Mouse (Mus musculus): ENCODE measurements around the gene H2-DMa. TPM values are rescaled to one million over a fixed set of nuclear protein-coding genes. Genes with fewer than 3 reads are reported as not detected.

The H2-DMa gene
- total RNA-seq, 2 experiments from 2014 or later = 17.2 to 20.4 TPM

DNA sequence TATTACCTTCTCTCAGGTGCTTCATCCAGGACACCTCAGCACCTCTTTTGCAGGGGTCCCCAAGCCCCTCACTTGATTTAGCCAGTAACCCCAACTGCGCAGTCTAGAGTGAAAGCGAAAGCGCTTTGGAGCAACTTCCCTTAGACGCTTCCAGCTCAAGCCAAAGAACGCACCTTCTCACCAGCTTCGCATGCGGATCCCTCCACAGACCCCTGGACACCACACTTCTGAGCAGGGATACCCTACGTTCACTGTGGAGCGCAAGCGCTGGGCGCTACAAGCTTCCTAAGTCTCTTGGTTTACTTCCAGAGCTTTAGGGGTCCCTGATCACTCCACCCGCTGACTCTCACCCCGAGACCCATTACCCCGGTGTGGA is 67.5 kb downstream of the H2-DMa start:
- no peak; the same call in 1 of the 2 replicates for ATAC-seq (replicated peaks; ENCODE audit: low FRiP score, poor library complexity, severe bottlenecking)

DNA sequence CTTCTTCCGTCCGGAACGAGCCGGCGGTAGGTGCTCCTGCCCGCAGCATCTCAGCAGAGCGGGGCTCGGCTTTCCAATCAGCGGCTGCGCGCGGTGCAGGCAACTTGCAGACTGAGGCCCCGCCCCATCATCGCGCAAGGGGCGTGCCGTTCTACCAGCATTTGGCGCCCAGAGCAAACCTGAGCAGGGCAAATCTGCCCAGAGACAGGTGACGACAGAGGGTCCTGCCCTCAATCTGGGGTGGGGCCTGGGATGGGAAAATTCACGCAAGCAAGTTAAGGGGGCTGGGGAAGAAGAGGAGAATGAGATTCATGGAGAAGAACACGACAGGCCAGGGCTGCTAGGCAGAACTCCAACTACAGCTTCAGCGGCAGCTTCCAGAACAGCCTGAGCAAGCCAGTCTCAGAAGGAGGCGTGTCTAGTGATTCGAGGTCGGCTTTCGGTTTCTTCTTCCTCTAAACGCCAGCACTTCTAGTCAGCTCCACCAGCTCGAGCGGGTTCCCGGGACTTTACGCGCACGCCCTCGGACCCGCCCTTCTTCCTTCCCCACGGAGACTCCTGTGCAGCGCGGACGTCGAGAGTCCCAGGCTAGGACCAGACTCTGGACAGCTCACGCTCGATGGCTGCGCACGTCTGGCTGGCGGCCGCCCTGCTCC is 68.0 kb downstream of the H2-DMa start, which contains the start of the genes Tap1 and Psmb9:
Tap1 (plus strand) TSS at position 293 of the 656 bp plus-strand sequence.
Psmb9 (minus strand) TSS at position 504 of the 656 bp plus-strand sequence.
- peak; percentile 90 for ATAC-seq (replicated peaks; ENCODE audit: low FRiP score, poor library complexity, severe bottlenecking)

- peak; percentile 73 for ATAC-seq (replicated peaks; ENCODE audit: low FRiP score, poor library complexity, severe bottlenecking)
These were observed 68.7 kb downstream of the H2-DMa start for GRCm38 (mm10) chr17:34188010-34188409.

Other genes with a start within 250 kb of the H2-DMa start
Only the 30 nearest of the 32 such genes appear.
- 89.3 and 150 TPM in 2 replicates for gene Kifc1, start 228.9 kb upstream of the H2-DMa start, total RNA-seq (2015; ENCODE audit: low replicate concordance)
- 479 and 506 TPM in 2 replicates for gene Kifc1, start 228.9 kb upstream of the H2-DMa start, total RNA-seq (2017; ENCODE audit: low replicate concordance)
- not detected in 2 replicates for gene Platr17, start 214.4 kb upstream of the H2-DMa start, total RNA-seq (2015; ENCODE audit: low replicate concordance)
- not detected in 2 replicates for gene Platr17, start 214.4 kb upstream of the H2-DMa start, total RNA-seq (2017; ENCODE audit: low replicate concordance)
- 18.0 and 23.9 TPM in 2 replicates for gene Daxx, start 210.1 kb upstream of the H2-DMa start, total RNA-seq (2015; ENCODE audit: low replicate concordance)
- gene Daxx, start 210.1 kb upstream of the H2-DMa start, total RNA-seq (2017; ENCODE audit: low replicate concordance) = 23.4 and 29.3 TPM in 2 replicates
- gene Tapbp, start 203.6 kb upstream of the H2-DMa start, total RNA-seq (2015; ENCODE audit: low replicate concordance) = 86.1 and 88.4 TPM in 2 replicates
- gene Tapbp, start 203.6 kb upstream of the H2-DMa start, total RNA-seq (2017; ENCODE audit: low replicate concordance) = 88.8 and 97.2 TPM in 2 replicates
- gene Zbtb22, start 203.6 kb upstream of the H2-DMa start, total RNA-seq (2015; ENCODE audit: low replicate concordance) = 11.7 and 23.8 TPM in 2 replicates
- gene Zbtb22, start 203.6 kb upstream of the H2-DMa start, total RNA-seq (2017; ENCODE audit: low replicate concordance) = 20.3 and 28.8 TPM in 2 replicates
- 8.6 and 13.4 TPM in 2 replicates for gene Rgl2, start 190.0 kb upstream of the H2-DMa start, total RNA-seq (2015; ENCODE audit: low replicate concordance)
- 11.3 and 29.0 TPM in 2 replicates for gene Rgl2, start 190.0 kb upstream of the H2-DMa start, total RNA-seq (2017; ENCODE audit: low replicate concordance)
- 52.0 and 68.1 TPM in 2 replicates for gene Pfdn6, start 179.2 kb upstream of the H2-DMa start, total RNA-seq (2015; ENCODE audit: low replicate concordance)
- gene Pfdn6, start 179.2 kb upstream of the H2-DMa start, total RNA-seq (2017; ENCODE audit: low replicate concordance) = 40.0 and 109 TPM in 2 replicates
- gene Wdr46, start 178.9 kb upstream of the H2-DMa start, total RNA-seq (2015; ENCODE audit: low replicate concordance) = 3.6 and 11.3 TPM in 2 replicates
- 4.6 and 8.2 TPM in 2 replicates for gene Wdr46, start 178.9 kb upstream of the H2-DMa start, total RNA-seq (2017; ENCODE audit: low replicate concordance)
- not detected in 2 replicates for gene B3galt4, start 168.1 kb upstream of the H2-DMa start, total RNA-seq (2015; ENCODE audit: low replicate concordance)
- gene B3galt4, start 168.1 kb upstream of the H2-DMa start, total RNA-seq (2017; ENCODE audit: low replicate concordance) = 0.26 and 2.8 TPM in 2 replicates
- 8.0 and 18.4 TPM in 2 replicates for gene Vps52, start 163.7 kb upstream of the H2-DMa start, total RNA-seq (2015; ENCODE audit: low replicate concordance)
- 11.5 and 17.8 TPM in 2 replicates for gene Vps52, start 163.7 kb upstream of the H2-DMa start, total RNA-seq (2017; ENCODE audit: low replicate concordance)
- gene Rps18, start 163.5 kb upstream of the H2-DMa start, total RNA-seq (2015; ENCODE audit: low replicate concordance) = 779 and 808 TPM in 2 replicates
- gene Rps18, start 163.5 kb upstream of the H2-DMa start, total RNA-seq (2017; ENCODE audit: low replicate concordance) = 194 and 380 TPM in 2 replicates
- gene H2-K1, start 119.2 kb upstream of the H2-DMa start, total RNA-seq (2015; ENCODE audit: low replicate concordance) = 315 and 400 TPM in 2 replicates
- 167 and 182 TPM in 2 replicates for gene H2-K1, start 119.2 kb upstream of the H2-DMa start, total RNA-seq (2017; ENCODE audit: low replicate concordance)
- gene Ring1, start 94.9 kb upstream of the H2-DMa start, total RNA-seq (2015; ENCODE audit: low replicate concordance) = 1.3 and 2.5 TPM in 2 replicates
- 1.9 and 2.0 TPM in 2 replicates for gene Ring1, start 94.9 kb upstream of the H2-DMa start, total RNA-seq (2017; ENCODE audit: low replicate concordance)
- 40.4 and 50.3 TPM in 2 replicates for gene H2-Ke6, start 91.5 kb upstream of the H2-DMa start, total RNA-seq (2015; ENCODE audit: low replicate concordance)
- 10.8 and 14.9 TPM in 2 replicates for gene H2-Ke6, start 91.5 kb upstream of the H2-DMa start, total RNA-seq (2017; ENCODE audit: low replicate concordance)
- 2.5 and 8.6 TPM in 2 replicates for gene Slc39a7, start 87.9 kb upstream of the H2-DMa start, total RNA-seq (2015; ENCODE audit: low replicate concordance)
- 18.9 and 20.7 TPM in 2 replicates for gene Slc39a7, start 87.9 kb upstream of the H2-DMa start, total RNA-seq (2017; ENCODE audit: low replicate concordance)
- 5.4 and 8.4 TPM in 2 replicates for gene Rxrb, start 87.7 kb upstream of the H2-DMa start, total RNA-seq (2015; ENCODE audit: low replicate concordance)
- 11.5 and 14.5 TPM in 2 replicates for gene Rxrb, start 87.7 kb upstream of the H2-DMa start, total RNA-seq (2017; ENCODE audit: low replicate concordance)
- 0.36 and 0.42 TPM in 2 replicates for gene Col11a2, start 80.1 kb upstream of the H2-DMa start, total RNA-seq (2015; ENCODE audit: low replicate concordance)
- 2.1 and 2.9 TPM in 2 replicates for gene Col11a2, start 80.1 kb upstream of the H2-DMa start, total RNA-seq (2017; ENCODE audit: low replicate concordance)
- gene H2-Oa, start 27.2 kb upstream of the H2-DMa start, total RNA-seq (2015; ENCODE audit: low replicate concordance) = not detected in 2 replicates
- gene H2-Oa, start 27.2 kb upstream of the H2-DMa start, total RNA-seq (2017; ENCODE audit: low replicate concordance) = 0.39 and 1.5 TPM in 2 replicates
- gene Brd2, start 3.1 kb downstream of the H2-DMa start, total RNA-seq (2015; ENCODE audit: low replicate concordance) = 199 and 208 TPM in 2 replicates
- 191 and 208 TPM in 2 replicates for gene Brd2, start 3.1 kb downstream of the H2-DMa start, total RNA-seq (2017; ENCODE audit: low replicate concordance)
- 3.2 and 4.6 TPM in 2 replicates for gene H2-DMb2, start 23.8 kb downstream of the H2-DMa start, total RNA-seq (2015; ENCODE audit: low replicate concordance)
- 2.0 and 2.8 TPM in 2 replicates for gene H2-DMb2, start 23.8 kb downstream of the H2-DMa start, total RNA-seq (2017; ENCODE audit: low replicate concordance)
- 18.0 and 34.8 TPM in 2 replicates for gene H2-DMb1, start 33.5 kb downstream of the H2-DMa start, total RNA-seq (2015; ENCODE audit: low replicate concordance)
- gene H2-DMb1, start 33.5 kb downstream of the H2-DMa start, total RNA-seq (2017; ENCODE audit: low replicate concordance) = 3.9 and 23.1 TPM in 2 replicates
- 12.6 and 21.0 TPM in 2 replicates for gene Tap1, start 68.0 kb downstream of the H2-DMa start, total RNA-seq (2015; ENCODE audit: low replicate concordance)
- 21.6 and 35.4 TPM in 2 replicates for gene Tap1, start 68.0 kb downstream of the H2-DMa start, total RNA-seq (2017; ENCODE audit: low replicate concordance)
- gene Psmb9, start 68.2 kb downstream of the H2-DMa start, total RNA-seq (2015; ENCODE audit: low replicate concordance) = 23.5 and 39.3 TPM in 2 replicates
- 21.3 and 36.5 TPM in 2 replicates for gene Psmb9, start 68.2 kb downstream of the H2-DMa start, total RNA-seq (2017; ENCODE audit: low replicate concordance)
- 38.1 and 68.1 TPM in 2 replicates for gene Psmb8, start 78.2 kb downstream of the H2-DMa start, total RNA-seq (2015; ENCODE audit: low replicate concordance)
- 29.3 and 38.3 TPM in 2 replicates for gene Psmb8, start 78.2 kb downstream of the H2-DMa start, total RNA-seq (2017; ENCODE audit: low replicate concordance)
- gene Tap2, start 84.0 kb downstream of the H2-DMa start, total RNA-seq (2015; ENCODE audit: low replicate concordance) = 4.7 and 6.7 TPM in 2 replicates
- 7.7 and 16.6 TPM in 2 replicates for gene Tap2, start 84.0 kb downstream of the H2-DMa start, total RNA-seq (2017; ENCODE audit: low replicate concordance)
- 10.1 and 21.4 TPM in 2 replicates for gene H2-Ob, start 119.4 kb downstream of the H2-DMa start, total RNA-seq (2015; ENCODE audit: low replicate concordance)
- 8.0 and 14.1 TPM in 2 replicates for gene H2-Ob, start 119.4 kb downstream of the H2-DMa start, total RNA-seq (2017; ENCODE audit: low replicate concordance)
- gene H2-Ab1, start 138.1 kb downstream of the H2-DMa start, total RNA-seq (2015; ENCODE audit: low replicate concordance) = 31.9 and 96.6 TPM in 2 replicates
- 43.0 and 50.2 TPM in 2 replicates for gene H2-Ab1, start 138.1 kb downstream of the H2-DMa start, total RNA-seq (2017; ENCODE audit: low replicate concordance)
- 84.7 and 90.8 TPM in 2 replicates for gene H2-Aa, start 168.3 kb downstream of the H2-DMa start, total RNA-seq (2015; ENCODE audit: low replicate concordance)
- gene H2-Aa, start 168.3 kb downstream of the H2-DMa start, total RNA-seq (2017; ENCODE audit: low replicate concordance) = 26.8 and 27.5 TPM in 2 replicates
- 7.2 and 8.4 TPM in 2 replicates for gene H2-Eb1, start 186.3 kb downstream of the H2-DMa start, total RNA-seq (2015; ENCODE audit: low replicate concordance)
- 28.5 and 80.5 TPM in 2 replicates for gene H2-Eb1, start 186.3 kb downstream of the H2-DMa start, total RNA-seq (2017; ENCODE audit: low replicate concordance)
- gene H2-Eb2, start 206.1 kb downstream of the H2-DMa start, total RNA-seq (2015; ENCODE audit: low replicate concordance) = not detected in 2 replicates
- not detected in 2 replicates for gene H2-Eb2, start 206.1 kb downstream of the H2-DMa start, total RNA-seq (2017; ENCODE audit: low replicate concordance)

All from erythroid progenitor cell, adult 5-6 weeks (primary cell).